Mouse (Mus musculus): Measurements from ENCODE around the gene Ift43. TPM values are rescaled to one million over a fixed set of nuclear protein-coding genes. Genes with fewer than 3 reads are reported as not detected.

The Ift43 gene
- polyA plus RNA-seq, 1 experiment from 2014 or later = 73.7 TPM

DNA sequence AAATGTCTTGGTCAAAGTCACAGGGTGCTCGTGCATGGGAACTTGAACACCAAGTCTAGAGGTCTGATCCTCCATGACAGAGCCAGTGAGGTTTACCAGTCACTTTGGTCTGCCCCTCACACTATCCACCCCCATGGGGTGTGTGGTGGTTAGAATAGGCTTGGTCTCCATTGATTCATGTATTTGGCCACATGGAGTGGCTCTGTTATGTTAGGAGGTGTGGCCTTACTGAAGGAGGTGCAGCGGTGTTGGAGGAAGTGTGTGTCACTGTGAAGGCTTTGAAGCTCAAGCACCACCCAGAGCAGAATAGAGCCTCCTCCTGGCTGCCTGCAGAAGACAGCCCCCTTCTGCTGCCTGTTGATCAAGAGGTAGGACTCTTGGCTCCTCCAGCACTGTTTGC lies 99.5 kb downstream of the Ift43 start:
- H3K27me3 ChIP-seq (replicated peaks) = peaks cover 3% of the 10 kb centered on the region; the same call in 1 of the 2 replicates
- ATAC-seq = no peak
- no peak overlapping the region for H3K4me2 ChIP-seq (replicated peaks)
- no peaks in the 10 kb centered on the region for H3K9me3 ChIP-seq
- no peak overlapping the region for H3K9ac ChIP-seq
- no peaks in the 10 kb centered on the region for H3K36me3 ChIP-seq
- H3K4me1 ChIP-seq (replicated peaks) = no peaks in the 10 kb centered on the region
- no peak overlapping the region for H3K27ac ChIP-seq
- WGBS = 35% methylated on average over 2 of the region's 2 CpGs
- H3K4me3 ChIP-seq (replicated peaks) = no peak overlapping the region

DNA sequence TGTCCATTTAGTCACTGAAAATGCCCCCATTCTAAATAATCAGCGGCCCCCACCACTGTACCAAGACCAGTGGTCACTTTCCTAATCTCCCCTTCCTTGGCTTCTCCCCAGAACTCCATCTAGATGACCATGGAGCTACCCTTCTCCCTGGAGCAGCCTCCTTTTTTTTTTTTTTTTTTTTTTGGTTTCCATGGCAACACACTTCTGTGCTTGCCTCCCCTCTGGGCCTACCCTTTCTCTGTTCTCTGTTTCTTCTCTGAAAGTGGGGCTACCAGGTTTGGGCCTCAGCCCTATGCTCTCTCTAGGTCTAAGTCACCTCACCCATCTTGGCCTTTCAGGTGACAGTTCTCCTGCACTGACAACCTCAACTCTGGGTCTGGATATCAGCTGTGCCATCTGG lies 100.1 kb downstream of the Ift43 start:
- H3K27ac ChIP-seq = no peak overlapping the region
- peaks cover 5% of the 10 kb centered on the region; the same call in 1 of the 2 replicates for H3K27me3 ChIP-seq (replicated peaks)
- no peaks in the 10 kb centered on the region for H3K4me1 ChIP-seq (replicated peaks)
- no peak overlapping the region for H3K9ac ChIP-seq
- H3K4me2 ChIP-seq (replicated peaks) = no peak overlapping the region
- no peak overlapping the region for H3K4me3 ChIP-seq (replicated peaks)
- no peaks in the 10 kb centered on the region for H3K9me3 ChIP-seq
- H3K36me3 ChIP-seq = no peaks in the 10 kb centered on the region
- ATAC-seq = no peak
- 84% methylated on average over 1 of the region's 1 CpGs for WGBS

DNA sequence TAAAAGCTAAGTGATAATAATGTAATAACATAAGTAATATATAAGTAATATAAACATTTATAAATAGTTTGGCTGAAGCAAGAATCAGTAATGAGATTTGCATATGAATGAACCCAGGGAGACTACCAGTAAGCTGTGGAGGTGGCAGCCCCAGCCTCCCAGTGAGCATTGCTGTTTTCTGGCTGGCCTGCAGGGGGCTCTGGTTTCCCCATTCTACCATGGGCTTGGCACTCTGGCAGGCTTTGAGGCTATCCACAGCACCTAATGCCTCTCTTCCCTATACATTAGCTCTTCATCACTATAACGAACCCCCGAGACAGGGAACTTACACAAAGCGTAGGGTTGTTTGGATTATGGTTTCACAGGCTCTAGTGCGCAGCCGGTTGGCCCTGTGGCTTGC lies 105.8 kb downstream of the Ift43 start:
- Histone ChIP-seq H3K4me1 (replicated peaks) (peaks cover 13% of the 10 kb centered on the region), H3K27me3 (replicated peaks) (peaks cover 11% of the 10 kb centered on the region; the same call in 1 of the 2 replicates), H3K27ac (no peak overlapping the region), H3K9me3 (no peaks in the 10 kb centered on the region), H3K4me2 (replicated peaks) (no peak overlapping the region), H3K36me3 (no peaks in the 10 kb centered on the region), H3K9ac (no peak overlapping the region), H3K4me3 (replicated peaks) (no peak overlapping the region)
- no peak for ATAC-seq
- 46% methylated on average over 5 of the region's 5 CpGs for WGBS

DNA sequence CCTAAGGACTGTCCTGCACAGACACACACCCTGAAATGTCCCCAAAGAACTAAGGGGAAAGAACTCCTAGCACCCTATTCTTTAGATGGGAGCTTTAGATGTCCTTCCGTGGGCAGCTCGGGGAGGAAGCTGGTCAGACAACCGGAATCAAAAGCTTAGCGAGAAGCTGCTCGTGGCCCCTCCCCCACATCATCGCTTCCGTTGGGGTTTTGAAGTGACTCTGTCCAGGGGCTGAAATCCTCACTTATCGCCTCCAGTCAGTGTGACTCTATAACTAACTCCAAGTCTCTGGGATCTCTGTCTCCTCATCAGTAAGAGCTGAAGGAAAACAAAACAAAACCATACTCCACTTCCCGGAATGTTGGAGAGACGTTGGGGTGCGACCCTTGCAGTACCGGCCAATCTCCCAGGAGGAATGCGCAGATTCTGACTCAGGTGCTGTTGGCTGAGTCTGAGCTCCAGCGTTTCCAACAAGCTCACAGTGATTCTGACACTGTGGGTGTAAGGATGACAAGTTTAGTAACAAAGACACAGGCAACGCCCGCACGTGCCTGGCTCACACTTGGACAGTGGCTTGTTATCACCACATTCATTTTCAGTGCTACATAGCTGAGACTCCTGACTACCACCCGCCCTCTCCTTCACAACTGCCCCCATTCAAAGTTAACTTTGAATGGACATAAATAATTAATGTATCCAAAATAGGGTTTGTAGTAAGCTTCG lies 107.4 kb downstream of the Ift43 start:
- Histone ChIP-seq H3K36me3 (no peaks in the 10 kb centered on the region), H3K4me3 (replicated peaks) (no peak overlapping the region), H3K9ac (no peak overlapping the region), H3K9me3 (no peaks in the 10 kb centered on the region), H3K27me3 (replicated peaks) (peaks cover 8% of the 10 kb centered on the region; the same call in 1 of the 2 replicates), H3K4me2 (replicated peaks) (peak overlapping the region; percentile 9; the same call in 1 of the 2 replicates), H3K27ac (no peak overlapping the region), H3K4me1 (replicated peaks) (peaks cover 13% of the 10 kb centered on the region)
- ATAC-seq = no peak
- 21% methylated on average over 19 of the region's 19 CpGs for WGBS

GRCm38 (mm10) chr12:86192036-86192449 lies 109.7 kb downstream of the Ift43 start:
- Histone ChIP-seq H3K4me1 (replicated peaks) (peaks cover 13% of the 10 kb centered on the region), H3K9me3 (no peaks in the 10 kb centered on the region), H3K36me3 (no peaks in the 10 kb centered on the region), H3K4me3 (replicated peaks) (no peak overlapping the region), H3K27ac (no peak overlapping the region), H3K4me2 (replicated peaks) (peak overlapping the region; percentile 17; the same call in 1 of the 2 replicates), H3K27me3 (replicated peaks) (peaks cover 7% of the 10 kb centered on the region; the same call in 1 of the 2 replicates), H3K9ac (no peak overlapping the region)
- ATAC-seq = peak; percentile 75
- WGBS = 33% methylated on average over 15 of the region's 15 CpGs

- ATAC-seq = no peak
- Histone ChIP-seq H3K27me3 (replicated peaks) (no peaks in the 10 kb centered on the region), H3K4me1 (replicated peaks) (peaks cover 7% of the 10 kb centered on the region)
Measured at GRCm38 (mm10) chr12:86196944-86197343, 114.6 kb downstream of the Ift43 start.

DNA sequence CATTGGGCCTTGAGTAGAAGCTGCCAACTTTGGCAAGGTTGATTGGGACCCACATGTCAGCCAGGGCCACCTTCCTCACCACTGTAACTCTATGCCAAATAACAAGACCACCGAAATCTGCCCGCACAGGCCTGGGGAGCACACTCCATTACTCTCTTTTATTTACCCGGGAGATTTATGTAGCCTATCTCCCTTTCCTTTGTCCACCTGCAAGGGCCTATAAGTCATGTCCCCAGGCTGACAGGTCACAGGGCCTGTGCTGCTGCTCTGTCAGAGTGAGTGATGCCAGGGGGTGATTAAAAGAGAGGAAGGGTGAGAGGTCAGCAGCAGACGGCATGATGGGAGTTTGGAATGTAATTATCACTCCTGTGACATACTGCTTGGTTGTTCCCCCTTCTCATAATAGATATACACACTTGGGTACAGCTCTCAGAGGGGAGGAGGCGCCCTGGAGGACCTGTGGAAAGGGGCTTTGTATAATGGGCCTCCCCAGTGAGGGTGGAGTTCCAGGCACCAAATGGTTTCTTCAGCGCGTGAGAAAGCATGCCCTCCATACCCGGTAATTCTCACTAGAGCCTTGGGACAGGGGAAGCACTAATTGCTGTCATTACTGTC lies 121.2 kb downstream of the Ift43 start:
- Histone ChIP-seq H3K4me2 (replicated peaks) (no peak overlapping the region), H3K27ac (no peak overlapping the region), H3K9ac (no peak overlapping the region), H3K36me3 (no peaks in the 10 kb centered on the region), H3K9me3 (no peaks in the 10 kb centered on the region), H3K4me3 (replicated peaks) (no peak overlapping the region), H3K4me1 (replicated peaks) (no peaks in the 10 kb centered on the region), H3K27me3 (replicated peaks) (peaks cover 1% of the 10 kb centered on the region; the same call in 1 of the 2 replicates)
- no peak for ATAC-seq
- 19% methylated on average over 8 of the region's 8 CpGs for WGBS

More at GRCm38 (mm10) chr12:86196944-86197343, 114.6 kb downstream of the Ift43 start:
- no peak overlapping the region for H3K4me3 ChIP-seq (replicated peaks)
- H3K4me2 ChIP-seq (replicated peaks) = no peak overlapping the region
- no peak overlapping the region for H3K9ac ChIP-seq
- no peak overlapping the region for H3K27ac ChIP-seq
- H3K36me3 ChIP-seq = no peaks in the 10 kb centered on the region
- 87% methylated on average over 7 of the region's 7 CpGs for WGBS
- H3K9me3 ChIP-seq = no peaks in the 10 kb centered on the region

GRCm38 (mm10) chr12:86211099-86211520 lies 128.8 kb downstream of the Ift43 start:
- 2% methylated on average over 19 of the region's 19 CpGs for WGBS
- H3K4me2 ChIP-seq (replicated peaks) = no peak overlapping the region
- H3K27ac ChIP-seq = no peak overlapping the region
- peaks cover 67% of the 10 kb centered on the region for H3K27me3 ChIP-seq (replicated peaks)
- no peaks in the 10 kb centered on the region for H3K4me1 ChIP-seq (replicated peaks)
- no peak overlapping the region for H3K4me3 ChIP-seq (replicated peaks)
- no peak for ATAC-seq
- no peak overlapping the region for H3K9ac ChIP-seq
- no peaks in the 10 kb centered on the region for H3K9me3 ChIP-seq
- H3K36me3 ChIP-seq = no peaks in the 10 kb centered on the region

Other genes starting within 250 kb of the Ift43 start
- gene Tgfb3, start 3.5 kb upstream of the Ift43 start, polyA plus RNA-seq (2015; fragmentation: Nextera tagmentation; extraction: Ambion mirVana) = 22.8 and 23.4 TPM in 2 replicates
- gene Gpatch2l, start 159.3 kb downstream of the Ift43 start, polyA plus RNA-seq (2015; fragmentation: Nextera tagmentation; extraction: Ambion mirVana) = 10.7 and 11.5 TPM in 2 replicates

All from intestine, embryonic 15.5 days (tissue).